Mouse (Mus musculus) G1E (cell line): Measurements from ENCODE around the gene Mrgpra9. TPM values are rescaled to one million over a fixed set of nuclear protein-coding genes. Genes with fewer than 3 reads are reported as not detected.
"Not testable (repeated sequence)": the region's sequence is repeated elsewhere in the genome, so short reads cannot be mapped to it uniquely, and the experiment has no call there.

Experiments used
- ATAC-seq: 2 replicates; pipeline ENCODE4 v1.8.0; 2016; ENCODE audit warnings: mild to moderate bottlenecking; ENCODE audit not compliant: insufficient number of reproducible peaks, poor library complexity, low FRiP score, severe bottlenecking; ENCODE audit errors: extremely low read depth
- DNase-seq: peaks from one replicate; pipeline ENCODE4 v3.0.0; 2012; ENCODE audit warnings: low spot score
- H3K27me3 ChIP-seq: 2 replicates; pipeline ENCODE4 v1.6.1; 2012; ENCODE audit warnings: mild to moderate bottlenecking, low read length, inconsistent platforms; ENCODE audit not compliant: insufficient read depth
- H3K36me3 ChIP-seq: replicated peaks from 2 replicates; pipeline ENCODE3; 2012; ENCODE audit warnings: mild to moderate bottlenecking, inconsistent platforms
- H3K4me1 ChIP-seq: 2 replicates; pipeline ENCODE4 v1.6.1; 2012; ENCODE audit warnings: low read depth, low read length, inconsistent platforms, mixed read lengths; ENCODE audit not compliant: insufficient read depth
- H3K4me3 ChIP-seq: 2 replicates; pipeline ENCODE4 v1.5.1; 2012; ENCODE audit warnings: low read depth, mild to moderate bottlenecking, inconsistent platforms, low read length, moderate library complexity, mixed read lengths
- H3K9me3 ChIP-seq: replicated peaks from 2 replicates; pipeline ENCODE4 v1.6.1; 2012; ENCODE audit warnings: inconsistent platforms
- CTCF ChIP-seq: IDR thresholded peaks from 2 replicates; pipeline ENCODE4 v1.5.1; 2012; ENCODE audit warnings: low read depth, low read length, inconsistent platforms, mixed read lengths
- GATA1 ChIP-seq: IDR thresholded peaks from 2 replicates; pipeline ENCODE4 v1.6.1; 2012; ENCODE audit warnings: borderline replicate concordance, low read length, inconsistent platforms, mixed read lengths
- GATA2 ChIP-seq: IDR thresholded peaks from 2 replicates; pipeline ENCODE4 v1.6.1; 2012; ENCODE audit warnings: low read depth, low read length, inconsistent platforms, borderline replicate concordance
- POLR2AphosphoS5 ChIP-seq: IDR thresholded peaks from 2 replicates; pipeline ENCODE4 v1.6.1; 2012; ENCODE audit warnings: low read depth, low read length, inconsistent platforms; ENCODE audit not compliant: insufficient replicate concordance
- TAL1 ChIP-seq: conservative IDR thresholded peaks from 2 replicates; pipeline ENCODE4 v1.6.1; 2012; ENCODE audit warnings: low read depth, low read length, inconsistent platforms, mixed read lengths
- polyA plus RNA-seq: library from polyadenylated mRNA; stranded (reverse); fragments of >175 nt; gene quantifications from 2 replicates; pipeline ENCODE4 v1.2.3, GENCODE M21; 2012
- total RNA-seq, 2 experiments: library from RNA; stranded (forward) in 1 of 2; stranded (reverse) in 1 of 2; fragments of 200-1000 nt in 1 of 2; fragments of >200 nt in 1 of 2; fragmentation: Nextera tagmentation in 1 of 2; gene quantifications; 2 replicates each; pipeline ENCODE4 v1.2.3; 2014 to 2017

Gene Mrgpra9
- total RNA-seq (2014; fragmentation: Nextera tagmentation) = not detected in 2 replicates
- 0.46 TPM in 1 of 2 replicates, not detected in the other for total RNA-seq (2017)
- not detected in 2 replicates for polyA plus RNA-seq

GRCm38 (mm10) chr7:47252770-47253169, at the start of gene Mrgpra9:
Gene Mrgpra9 (minus strand): TSS chr7:47252848.
- Histone ChIP-seq H3K4me1 (no peaks in the 10 kb centered on the region), H3K4me3 (no peak within 1 kb of the TSS), H3K9me3 (no peaks in the 10 kb centered on the region), H3K36me3 (no peaks in the 10 kb centered on the region), H3K27me3 (no peaks in the 10 kb centered on the region)
- ATAC-seq = no peak
- no peak for DNase-seq
- no peak for TF ChIP-seq POLR2AphosphoS5
- no peak for TF ChIP-seq GATA2
- TF ChIP-seq TAL1 = no peak
- TF ChIP-seq GATA1 = no peak
- no peak for TF ChIP-seq CTCF

- not testable (repeated sequence) for H3K9me3 ChIP-seq
These were observed 47.0 kb upstream of the Mrgpra9 start for GRCm38 (mm10) chr7:47299612-47300011.

GRCm38 (mm10) chr7:47271547-47271946, 18.9 kb upstream of the Mrgpra9 start:
- not testable (repeated sequence) for H3K4me1 ChIP-seq, ATAC-seq, H3K36me3 ChIP-seq, H3K27me3 ChIP-seq, H3K9me3 ChIP-seq, H3K4me3 ChIP-seq, DNase-seq

More at GRCm38 (mm10) chr7:47299612-47300011, 47.0 kb upstream of the Mrgpra9 start:
- H3K4me1 ChIP-seq, H3K4me3 ChIP-seq, H3K27me3 ChIP-seq, DNase-seq, H3K36me3 ChIP-seq, ATAC-seq: not testable (repeated sequence)

- ATAC-seq (no peak), DNase-seq (no peak)
- H3K4me3 ChIP-seq = no peak overlapping the region
- TF ChIP-seq CTCF (no peak), GATA1 (no peak), GATA2 (no peak)
- no peaks in the 10 kb centered on the region for H3K36me3 ChIP-seq
- no peaks in the 10 kb centered on the region for H3K27me3 ChIP-seq
- no peaks in the 10 kb centered on the region for H3K4me1 ChIP-seq
- no peaks in the 10 kb centered on the region for H3K9me3 ChIP-seq
These were observed 8.0 kb downstream of the Mrgpra9 start for GRCm38 (mm10) chr7:47244658-47245057.

GRCm38 (mm10) chr7:47204830-47205229, 47.8 kb downstream of the Mrgpra9 start, which contains the start of gene Mrgpra6:
Gene Mrgpra6 (minus strand): TSS chr7:47204920.
- Histone ChIP-seq H3K4me1 (no peaks in the 10 kb centered on the region), H3K36me3 (no peaks in the 10 kb centered on the region), H3K9me3 (no peaks in the 10 kb centered on the region), H3K4me3 (no peak within 1 kb of the TSS), H3K27me3 (no peaks in the 10 kb centered on the region)
- DNase-seq = no peak
- no peak for ATAC-seq
- TF ChIP-seq GATA2 = no peak
- no peak for TF ChIP-seq TAL1
- no peak for TF ChIP-seq CTCF
- TF ChIP-seq POLR2AphosphoS5 = no peak
- no peak for TF ChIP-seq GATA1

- no peak for ATAC-seq
These were observed 57.4 kb downstream of the Mrgpra9 start for GRCm38 (mm10) chr7:47195271-47195670.

More at GRCm38 (mm10) chr7:47195271-47195670, 57.4 kb downstream of the Mrgpra9 start:
- H3K9me3 ChIP-seq = no peaks in the 10 kb centered on the region
- no peaks in the 10 kb centered on the region for H3K27me3 ChIP-seq
- H3K4me3 ChIP-seq = no peak overlapping the region
- TF ChIP-seq GATA1 = no peak
- TF ChIP-seq CTCF = no peak
- no peak for TF ChIP-seq TAL1
- no peak for TF ChIP-seq GATA2
- no peak for TF ChIP-seq POLR2AphosphoS5
- H3K4me1 ChIP-seq = no peaks in the 10 kb centered on the region
- H3K36me3 ChIP-seq = no peaks in the 10 kb centered on the region
- no peak for DNase-seq

Other genes with a start within 250 kb of the Mrgpra9 start
- 36.4 and 41.9 TPM in 2 replicates for gene Spty2d1, start 244.4 kb downstream of the Mrgpra9 start, total RNA-seq (2014; fragmentation: Nextera tagmentation)
- 22.2 and 24.4 TPM in 2 replicates for gene Spty2d1, start 244.4 kb downstream of the Mrgpra9 start, total RNA-seq (2017)
- gene Spty2d1, start 244.4 kb downstream of the Mrgpra9 start, polyA plus RNA-seq = 6.0 and 6.7 TPM in 2 replicates
- 7.1 TPM in 1 of 2 replicates, not detected in the other for gene Tmem86a, start 202.2 kb downstream of the Mrgpra9 start, total RNA-seq (2014; fragmentation: Nextera tagmentation)
- gene Tmem86a, start 202.2 kb downstream of the Mrgpra9 start, total RNA-seq (2017) = not detected in 2 replicates
- 0.04 and 0.05 TPM in 2 replicates for gene Tmem86a, start 202.2 kb downstream of the Mrgpra9 start, polyA plus RNA-seq
- gene Ptpn5, start 119.2 kb downstream of the Mrgpra9 start, total RNA-seq (2014; fragmentation: Nextera tagmentation) = not detected in 2 replicates
- 0.06 and 0.11 TPM in 2 replicates for gene Ptpn5, start 119.2 kb downstream of the Mrgpra9 start, total RNA-seq (2017)
- not detected in 2 replicates for gene Ptpn5, start 119.2 kb downstream of the Mrgpra9 start, polyA plus RNA-seq
- gene Mrgpra6, start 47.9 kb downstream of the Mrgpra9 start, total RNA-seq (2014; fragmentation: Nextera tagmentation) = not detected in 2 replicates
- 0.17 TPM in 1 of 2 replicates, not detected in the other for gene Mrgpra6, start 47.9 kb downstream of the Mrgpra9 start, total RNA-seq (2017)
- gene Mrgpra6, start 47.9 kb downstream of the Mrgpra9 start, polyA plus RNA-seq = not detected in 2 replicates
- gene Mrgpra1, start 101.4 kb upstream of the Mrgpra9 start, total RNA-seq (2014; fragmentation: Nextera tagmentation) = not detected in 2 replicates
- 0.27 TPM in 1 of 2 replicates, not detected in the other for gene Mrgpra1, start 101.4 kb upstream of the Mrgpra9 start, total RNA-seq (2017)
- not detected in 2 replicates for gene Mrgpra1, start 101.4 kb upstream of the Mrgpra9 start, polyA plus RNA-seq
- not detected in 2 replicates for gene Mrgpra2a, start 199.3 kb upstream of the Mrgpra9 start, total RNA-seq (2014; fragmentation: Nextera tagmentation)
- not detected in 2 replicates for gene Mrgpra2a, start 199.3 kb upstream of the Mrgpra9 start, total RNA-seq (2017)
- gene Mrgpra2a, start 199.3 kb upstream of the Mrgpra9 start, polyA plus RNA-seq = not detected in 2 replicates